Mouse (Mus musculus) lung, postnatal 0 days (tissue): ENCODE results near the gene Grin3a. TPM values are rescaled to one million over a fixed set of nuclear protein-coding genes. Genes with fewer than 3 reads are reported as not detected.
A peak's percentile ranks its signal among the peaks of the same experiment; 100 is the strongest.

Source experiments
- ATAC-seq: fragments of 200-750 bp; cut with Nextera tagmentation; 2 replicates; pipeline ENCODE4 v1.8.0; 2017; ENCODE audit warnings: moderate library complexity
- DNase-seq: peaks from one replicate; pipeline ENCODE4 v3.0.0-alpha.2; 2016; ENCODE audit warnings: low spot score
- H3K27ac ChIP-seq: fragments of 300-500 bp; sonication (generic); 2 replicates; pipeline ENCODE4 v1.5.1; 2014; ENCODE audit warnings: antibody characterized with exemption, mild to moderate bottlenecking, low read length, mixed read lengths
- H3K27me3 ChIP-seq: fragments of 300-500 bp; sonication (generic); replicated peaks from 2 replicates; pipeline ENCODE4 v1.6.1; 2014; ENCODE audit warnings: low read length, mixed read lengths; ENCODE audit not compliant: insufficient read depth
- H3K36me3 ChIP-seq: fragments of 300-500 bp; sonication (generic); 2 replicates; pipeline ENCODE4 v1.6.1; 2014; ENCODE audit warnings: low read length, mixed read lengths; ENCODE audit not compliant: insufficient read depth
- H3K4me1 ChIP-seq: fragments of 300-500 bp; sonication (generic); 2 replicates; pipeline ENCODE4 v1.6.1; 2014; ENCODE audit warnings: antibody characterized with exemption, low read depth, low read length, mixed read lengths; ENCODE audit not compliant: insufficient read depth
- H3K4me2 ChIP-seq: fragments of 300-500 bp; sonication (generic); replicated peaks from 2 replicates; pipeline ENCODE4 v1.6.1; 2014; ENCODE audit warnings: low read depth, mild to moderate bottlenecking, low read length, moderate library complexity, mixed read lengths
- H3K4me3 ChIP-seq: fragments of 300-500 bp; sonication (generic); 2 replicates; pipeline ENCODE4 v1.5.1; 2014; ENCODE audit warnings: low read depth, low read length
- H3K9ac ChIP-seq: fragments of 300-500 bp; sonication (generic); replicated peaks from 2 replicates; pipeline ENCODE4 v1.6.1; 2014; ENCODE audit warnings: low read depth, mild to moderate bottlenecking
- H3K9me3 ChIP-seq: fragments of 300-500 bp; sonication (generic); 2 replicates; pipeline ENCODE4 v1.6.1; 2016; ENCODE audit warnings: low read length, mixed read lengths
- CTCF ChIP-seq: IDR thresholded peaks from 2 replicates; pipeline ENCODE4 v1.5.1; 2016; ENCODE audit warnings: antibody characterized with exemption, mild to moderate bottlenecking
- EP300 ChIP-seq: IDR thresholded peaks from 2 replicates; pipeline ENCODE4 v1.6.1; 2016; ENCODE audit warnings: antibody characterized with exemption, mild to moderate bottlenecking, control low read depth
- WGBS: fragments of 180-500 bp; shearing (Covaris S2); extraction: QIAGEN DNeasy Blood & Tissue Kit; methylation state at CpG from one replicate; pipeline ENCODE4 v1.1.7; 2014; 5-methylcytosine and 5-hydroxymethylcytosine counted together
- polyA plus RNA-seq: library from polyadenylated mRNA; unstranded; fragments of >200 nt; fragmentation: Nextera tagmentation; extraction: Ambion mirVana; gene quantifications from 2 replicates; pipeline ENCODE4 v1.2.1, GENCODE M21; 2015

The Grin3a gene
- polyA plus RNA-seq, 1 experiment from 2014 or later: 0.08 TPM

GRCm38 (mm10) chr4:49662231-49662630 lies 183.3 kb downstream of the Grin3a start:
- WGBS: 60% methylated on average over 4 of the region's 4 CpGs
- no peak overlapping the region for H3K4me2 ChIP-seq
- H3K9ac ChIP-seq: no peak overlapping the region
- H3K4me3 ChIP-seq: no peak overlapping the region
- H3K4me1 ChIP-seq: no peaks in the 10 kb centered on the region; the same call in 1 of the 2 replicates
- TF ChIP-seq EP300 (no peak), CTCF (no peak)
- H3K36me3 ChIP-seq: no peaks in the 10 kb centered on the region; the same call in 1 of the 2 replicates
- no peaks in the 10 kb centered on the region for H3K27me3 ChIP-seq
- no peaks in the 10 kb centered on the region for H3K9me3 ChIP-seq
- H3K27ac ChIP-seq: peak overlapping the region; percentile 55; the same call in 1 of the 2 replicates
- DNase-seq (peak; percentile 65), ATAC-seq (peak; percentile 83)

DNA sequence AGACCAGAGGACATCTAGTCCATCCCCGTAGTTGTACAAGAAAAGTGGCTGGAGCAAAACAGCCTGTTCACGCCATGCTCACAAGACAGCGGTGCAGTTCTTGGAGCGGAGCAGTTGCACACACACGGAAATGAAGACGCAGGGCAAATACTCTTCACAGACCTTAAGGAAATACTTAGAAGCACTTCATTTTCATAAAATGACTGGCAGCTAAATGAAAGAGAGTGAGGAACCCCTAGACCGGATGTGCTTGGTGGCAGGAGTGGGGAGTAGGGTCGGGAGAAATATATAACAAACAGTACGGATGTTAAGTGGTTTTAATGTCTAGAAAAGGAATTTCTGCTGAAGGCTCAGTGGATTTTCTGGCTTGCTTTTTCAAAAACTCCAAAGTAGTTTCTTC lies 183.9 kb downstream of the Grin3a start:
- no peaks in the 10 kb centered on the region; the same call in 1 of the 2 replicates for H3K36me3 ChIP-seq
- WGBS: 62% methylated on average over 9 of the region's 9 CpGs
- peak; percentile 78 for ATAC-seq

DNA sequence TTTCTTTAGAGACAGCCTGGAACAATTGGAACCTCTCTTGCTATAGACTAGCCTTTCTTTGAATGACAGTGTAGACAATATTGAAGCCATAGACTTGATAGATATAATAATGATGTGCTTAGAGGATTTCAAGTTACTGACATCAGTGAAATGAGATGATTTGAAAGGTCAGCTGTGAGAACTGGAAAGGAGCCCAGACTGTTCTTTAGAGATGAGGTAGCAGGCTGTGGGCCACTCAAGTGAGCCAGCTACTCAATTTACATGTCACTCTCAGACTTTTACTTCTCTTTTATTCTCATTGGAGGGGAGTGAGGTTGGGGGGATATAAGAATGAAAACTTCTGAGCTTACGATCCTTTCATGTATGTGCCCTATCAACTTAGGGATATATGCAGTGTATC lies 186.1 kb downstream of the Grin3a start:
- no peak overlapping the region for H3K4me2 ChIP-seq
- no peak overlapping the region for H3K27ac ChIP-seq
- H3K4me3 ChIP-seq: no peak overlapping the region
- no peak for ATAC-seq
- WGBS: 71% methylated on average over 1 of the region's 1 CpGs
- no peak for DNase-seq
- H3K4me1 ChIP-seq: no peaks in the 10 kb centered on the region; the same call in 1 of the 2 replicates
- H3K36me3 ChIP-seq: peaks cover 13% of the 10 kb centered on the region
- no peak overlapping the region for H3K9ac ChIP-seq
- H3K9me3 ChIP-seq: no peaks in the 10 kb centered on the region
- H3K27me3 ChIP-seq: no peaks in the 10 kb centered on the region
- TF ChIP-seq EP300 (no peak), CTCF (no peak)

More for the DNA sequence above, 183.9 kb downstream of the Grin3a start:
- no peak overlapping the region for H3K9ac ChIP-seq
- no peak overlapping the region for H3K4me2 ChIP-seq
- no peaks in the 10 kb centered on the region for H3K27me3 ChIP-seq
- no peak overlapping the region for H3K4me3 ChIP-seq
- peak overlapping the region; percentile 55 for H3K27ac ChIP-seq
- no peaks in the 10 kb centered on the region for H3K9me3 ChIP-seq
- peak; percentile 57 for DNase-seq
- TF ChIP-seq CTCF (no peak), EP300 (0 out of 2 replicates have a peak, but pooled peaks have one; percentile 15)
- H3K4me1 ChIP-seq: no peaks in the 10 kb centered on the region; the same call in 1 of the 2 replicates

- ATAC-seq: no peak
Observed at GRCm38 (mm10) chr4:49639913-49640312, 205.6 kb downstream of the Grin3a start.

DNA sequence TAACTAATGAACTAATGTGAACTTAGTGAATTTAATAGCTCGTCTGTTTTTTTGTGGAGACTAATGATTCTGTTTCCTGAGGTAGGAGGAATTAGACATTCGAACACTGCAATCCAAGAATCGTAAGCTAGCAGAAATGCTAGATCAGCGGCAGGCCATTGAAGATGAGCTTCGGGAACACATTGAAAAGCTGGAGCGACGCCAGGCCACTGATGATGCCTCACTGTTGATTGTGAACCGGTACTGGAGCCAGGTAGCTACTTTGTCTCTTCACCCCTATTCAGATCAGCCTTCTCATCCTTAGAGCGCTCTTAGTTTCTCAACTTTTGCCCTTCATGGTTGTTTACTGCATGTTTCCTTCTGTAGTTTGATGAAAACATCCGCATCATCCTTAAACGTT lies 207.7 kb downstream of the Grin3a start:
- no peak overlapping the region for H3K4me2 ChIP-seq
- H3K4me3 ChIP-seq: no peak overlapping the region
- DNase-seq: no peak
- no peaks in the 10 kb centered on the region for H3K27me3 ChIP-seq
- H3K36me3 ChIP-seq: peaks cover 37% of the 10 kb centered on the region
- ATAC-seq: no peak
- no peaks in the 10 kb centered on the region for H3K4me1 ChIP-seq
- no peak overlapping the region for H3K27ac ChIP-seq
- H3K9ac ChIP-seq: no peak overlapping the region
- TF ChIP-seq EP300: no peak
- no peak for TF ChIP-seq CTCF
- no peaks in the 10 kb centered on the region for H3K9me3 ChIP-seq
- WGBS: 90% methylated on average over 11 of the region's 11 CpGs

More at GRCm38 (mm10) chr4:49639913-49640312, 205.6 kb downstream of the Grin3a start:
- no peak overlapping the region for H3K4me2 ChIP-seq
- WGBS: 51% methylated on average over 2 of the region's 2 CpGs
- H3K4me3 ChIP-seq: no peak overlapping the region
- H3K9ac ChIP-seq: no peak overlapping the region
- H3K36me3 ChIP-seq: peaks cover 38% of the 10 kb centered on the region
- H3K27ac ChIP-seq: no peak overlapping the region
- no peak for DNase-seq
- no peaks in the 10 kb centered on the region for H3K4me1 ChIP-seq
- H3K9me3 ChIP-seq: no peaks in the 10 kb centered on the region
- TF ChIP-seq CTCF: peak; percentile 39
- no peak for TF ChIP-seq EP300
- no peaks in the 10 kb centered on the region for H3K27me3 ChIP-seq

DNA sequence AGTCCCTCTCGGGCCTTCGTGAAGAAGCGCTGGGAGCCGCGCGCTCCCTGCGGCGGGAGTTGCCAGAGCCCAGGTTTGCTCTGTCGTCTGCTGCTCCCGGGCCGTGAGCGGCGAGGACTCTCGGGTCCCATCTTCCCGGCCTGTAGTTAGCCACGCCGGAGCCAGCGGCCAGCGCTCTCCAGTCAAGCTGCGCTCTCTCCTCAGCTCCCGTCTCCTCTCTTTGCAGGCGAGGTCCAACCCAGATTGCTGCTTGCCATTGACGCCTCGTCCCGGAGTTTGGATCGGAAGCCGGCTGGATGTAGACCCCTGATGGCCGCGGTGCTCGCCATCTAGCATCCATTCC lies 213.4 kb downstream of the Grin3a start:
- TF ChIP-seq EP300 (no peak), CTCF (peak; percentile 1; the same call in 1 of the 2 replicates)
- H3K27ac ChIP-seq: peak overlapping the region; percentile 92
- no peaks in the 10 kb centered on the region for H3K9me3 ChIP-seq
- peak overlapping the region; percentile 70 for H3K4me3 ChIP-seq
- peak overlapping the region; percentile 71 for H3K4me2 ChIP-seq
- no peaks in the 10 kb centered on the region for H3K4me1 ChIP-seq
- no peaks in the 10 kb centered on the region for H3K27me3 ChIP-seq
- H3K36me3 ChIP-seq: peaks cover 13% of the 10 kb centered on the region; the same call in 1 of the 2 replicates
- peak overlapping the region; percentile 86 for H3K9ac ChIP-seq
- 2% methylated on average over 30 of the region's 30 CpGs for WGBS
- no peak for DNase-seq
- ATAC-seq: peak; percentile 59
